1 mouse cellular context compared by ENCODE assay signal in genomic region chr14:33303348-33303819, GRCm38 (mm10).
A peak's percentile ranks its signal among the peaks of the same experiment; 100 is the strongest.
TF ChIP-seq lines count a peak whose summit lies in the region.

No protein-coding gene starts in this region.

TF ChIP-seq in CH12.LX, 34 proteins besides CTCF, POLR2A, EP300 and RAD21 (continued from another document):
- no peak for TF ChIP-seq MAFK (IDR thresholded peaks at IDR 0.05; ENCODE audit: insufficient replicate concordance, low read length)
- no peak for TF ChIP-seq UBTF (IDR thresholded peaks at IDR 0.05; ENCODE audit: low read depth, low read length)
- no peak for TF ChIP-seq HCFC1 (IDR thresholded peaks at IDR 0.05; ENCODE audit: low read depth, low read length)
- TF ChIP-seq SIN3A (IDR thresholded peaks at IDR 0.05; ENCODE audit: low read length) = no peak
- peak; percentile 74 for TF ChIP-seq MAX (IDR thresholded peaks at IDR 0.05; ENCODE audit: low read length)
- 0 out of 2 replicates have a peak, but pooled peaks have one; percentile 19 for TF ChIP-seq ELF1 (IDR thresholded peaks at IDR 0.05; ENCODE audit: low read depth, low read length)
- no peak for TF ChIP-seq GABPA (IDR thresholded peaks at IDR 0.05; ENCODE audit: insufficient replicate concordance, low read depth, low read length)
- TF ChIP-seq POLR2AphosphoS2 (IDR thresholded peaks at IDR 0.05; ENCODE audit: low read depth, low read length) = no peak
- no peak for TF ChIP-seq ZKSCAN1 (IDR thresholded peaks at IDR 0.05; ENCODE audit: borderline replicate concordance, low read depth, low read length)
- no peak for TF ChIP-seq E2F4 (IDR thresholded peaks at IDR 0.05; ENCODE audit: insufficient replicate concordance, low read depth, low read length)
- 0 out of 2 replicates have a peak, but pooled peaks have one; percentile 17 for TF ChIP-seq NRF1 (IDR thresholded peaks at IDR 0.05; ENCODE audit: low read depth, low read length)
- no peak for TF ChIP-seq CHD2 (IDR thresholded peaks at IDR 0.05; ENCODE audit: low read length)
- no peak for TF ChIP-seq PAX5 (IDR thresholded peaks at IDR 0.05; ENCODE audit: low read length)
- TF ChIP-seq MYC (IDR thresholded peaks at IDR 0.05; ENCODE audit: low read depth, low read length) = peak; percentile 86
- peak; percentile 54; the same call in 1 of the 2 replicates for TF ChIP-seq JUND (conservative IDR thresholded peaks at IDR 0.05; ENCODE audit: low read depth, low read length)
- TF ChIP-seq JUN (IDR thresholded peaks at IDR 0.05; ENCODE audit: insufficient read depth, low read depth, low read length) = 0 out of 2 replicates have a peak, but pooled peaks have one; percentile 2
